Mouse (Mus musculus): Measurements from ENCODE around the gene Runx1. TPM values are rescaled to one million over a fixed set of nuclear protein-coding genes. Genes with fewer than 3 reads are reported as not detected.

The Runx1 gene
- polyA plus RNA-seq, 1 experiment = 0.83 TPM

DNA sequence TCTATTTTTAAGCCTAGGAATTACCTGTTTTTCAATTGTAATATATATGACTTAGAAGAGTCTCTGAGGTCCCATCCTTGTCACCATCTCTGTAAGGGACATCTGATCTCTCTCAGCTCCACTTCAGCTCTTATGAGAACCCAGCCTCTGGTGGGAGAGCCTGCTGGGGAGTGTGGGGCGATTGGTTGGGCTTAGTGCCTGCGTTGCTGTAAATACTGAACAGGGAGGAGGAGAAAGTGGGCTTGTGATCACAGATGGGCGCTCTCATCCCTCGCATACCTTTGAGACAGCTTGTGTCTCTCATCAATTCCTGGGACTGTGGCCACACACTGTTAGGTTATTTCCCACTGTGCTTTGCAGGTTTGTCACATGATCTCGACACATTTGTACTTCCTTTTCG, 35.3 kb downstream of the Runx1 start:
- Histone ChIP-seq H3K4me3 (ENCODE audit: insufficient read depth, low read depth, low read length) (no peak overlapping the region), H3K27ac (replicated peaks; ENCODE audit: low read depth, low read length) (no peak overlapping the region), H3K4me1 (ENCODE audit: control insufficient read depth, insufficient read depth, insufficient read length, low read length) (no peaks in the 10 kb centered on the region)

DNA sequence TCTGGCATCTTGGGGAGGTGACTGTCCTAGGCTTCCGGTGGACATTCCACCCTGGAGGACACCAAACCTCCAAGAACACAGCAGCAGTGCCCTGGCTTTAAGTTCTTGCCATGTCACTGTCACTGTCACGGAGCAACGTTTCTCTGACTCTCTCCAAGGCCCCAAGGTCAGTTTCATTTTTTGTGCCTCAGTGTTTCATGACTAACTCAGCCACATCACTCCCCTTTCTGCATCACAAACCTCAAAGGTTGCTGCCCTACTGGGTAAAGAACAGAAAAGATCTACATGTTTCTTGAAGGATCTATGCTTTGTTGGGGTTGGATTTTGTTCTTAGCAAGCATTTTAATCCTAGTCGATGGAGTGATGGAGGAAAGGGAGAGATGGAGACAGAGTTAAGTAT, 36.1 kb downstream of the Runx1 start:
- H3K4me3 ChIP-seq (ENCODE audit: insufficient read depth, low read depth, low read length) = no peak overlapping the region
- H3K27ac ChIP-seq (replicated peaks; ENCODE audit: low read depth, low read length) = no peak overlapping the region
- no peaks in the 10 kb centered on the region for H3K4me1 ChIP-seq (ENCODE audit: control insufficient read depth, insufficient read depth, insufficient read length, low read length)

DNA sequence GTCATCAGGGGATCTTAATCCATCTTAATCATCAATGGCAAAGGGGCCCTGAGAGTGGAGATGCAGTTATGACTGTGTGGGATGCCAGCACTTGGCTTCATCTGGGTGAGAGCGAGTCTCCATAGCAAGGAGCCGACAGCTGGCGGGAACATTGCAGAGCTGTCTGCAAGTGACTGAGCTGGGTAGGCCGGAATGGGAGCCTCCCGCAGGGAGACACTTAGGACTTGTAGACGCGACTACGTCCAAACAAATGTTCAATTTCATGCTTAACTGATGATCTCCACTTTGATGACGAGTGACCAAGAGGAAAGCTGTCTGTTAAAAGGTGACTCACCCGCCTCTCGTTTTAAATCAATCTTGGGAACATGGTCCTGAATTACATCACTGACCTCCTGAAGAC, 37.5 kb downstream of the Runx1 start:
- peaks cover 7% of the 10 kb centered on the region for H3K4me1 ChIP-seq (ENCODE audit: control insufficient read depth, insufficient read depth, insufficient read length, low read length)
- H3K27ac ChIP-seq (replicated peaks; ENCODE audit: low read depth, low read length) = no peak overlapping the region
- no peak overlapping the region for H3K4me3 ChIP-seq (ENCODE audit: insufficient read depth, low read depth, low read length)

DNA sequence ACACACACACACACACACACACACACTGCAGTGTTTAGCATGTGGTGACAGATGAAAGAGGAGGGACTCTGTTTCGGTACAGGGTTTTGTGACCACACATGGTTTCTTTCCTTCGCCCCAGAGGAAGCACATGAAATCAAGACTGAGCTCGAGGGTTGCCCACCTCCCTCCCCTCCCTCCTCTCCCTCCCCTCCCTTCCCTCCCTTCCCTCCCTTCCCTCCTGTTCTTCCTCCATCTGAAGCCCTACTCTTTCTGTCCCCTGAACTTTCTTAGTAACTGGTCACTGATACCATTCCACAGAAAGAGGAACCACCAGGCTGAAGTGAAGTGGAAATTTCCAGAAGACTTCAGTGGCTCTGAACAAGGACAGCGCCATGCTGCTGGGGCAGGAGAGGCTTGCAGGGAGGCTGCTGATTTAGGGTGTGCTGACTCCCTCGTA, 39.0 kb downstream of the Runx1 start:
- no peak overlapping the region for H3K4me3 ChIP-seq (ENCODE audit: insufficient read depth, low read depth, low read length)
- no peak overlapping the region for H3K27ac ChIP-seq (replicated peaks; ENCODE audit: low read depth, low read length)
- peaks cover 12% of the 10 kb centered on the region for H3K4me1 ChIP-seq (ENCODE audit: control insufficient read depth, insufficient read depth, insufficient read length, low read length)

DNA sequence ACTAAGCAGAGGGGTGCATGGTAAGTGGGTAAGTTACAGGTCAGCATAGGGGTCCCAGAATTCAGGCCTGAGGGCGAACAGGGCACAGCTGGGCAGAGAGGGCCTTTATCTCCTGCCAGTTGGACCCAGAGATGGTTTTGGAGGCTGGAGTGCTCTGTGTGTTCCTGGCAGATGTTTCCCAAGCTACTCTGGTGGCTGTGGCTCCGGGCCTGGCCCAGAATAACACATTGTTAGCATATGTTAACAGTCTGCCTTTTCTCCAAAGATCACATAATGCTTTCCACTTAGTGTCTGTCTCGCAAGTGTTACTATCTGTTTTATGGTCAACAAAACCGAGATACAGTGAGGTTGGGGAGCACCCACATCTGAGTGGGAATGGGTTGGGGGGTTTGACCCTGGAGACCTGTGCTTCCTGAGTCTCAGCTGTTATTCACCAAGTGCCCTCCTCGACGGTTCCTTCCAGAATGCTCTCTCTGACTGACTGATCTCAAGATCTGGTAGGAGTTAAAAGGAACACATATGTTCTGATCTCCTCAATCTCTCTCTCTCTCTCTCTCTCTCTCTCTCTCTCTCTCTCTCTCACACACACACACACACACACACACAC, 39.6 kb downstream of the Runx1 start:
- Histone ChIP-seq H3K4me3 (ENCODE audit: insufficient read depth, low read depth, low read length) (no peak overlapping the region), H3K27ac (replicated peaks; ENCODE audit: low read depth, low read length) (no peak overlapping the region), H3K4me1 (ENCODE audit: control insufficient read depth, insufficient read depth, insufficient read length, low read length) (peaks cover 12% of the 10 kb centered on the region)

DNA sequence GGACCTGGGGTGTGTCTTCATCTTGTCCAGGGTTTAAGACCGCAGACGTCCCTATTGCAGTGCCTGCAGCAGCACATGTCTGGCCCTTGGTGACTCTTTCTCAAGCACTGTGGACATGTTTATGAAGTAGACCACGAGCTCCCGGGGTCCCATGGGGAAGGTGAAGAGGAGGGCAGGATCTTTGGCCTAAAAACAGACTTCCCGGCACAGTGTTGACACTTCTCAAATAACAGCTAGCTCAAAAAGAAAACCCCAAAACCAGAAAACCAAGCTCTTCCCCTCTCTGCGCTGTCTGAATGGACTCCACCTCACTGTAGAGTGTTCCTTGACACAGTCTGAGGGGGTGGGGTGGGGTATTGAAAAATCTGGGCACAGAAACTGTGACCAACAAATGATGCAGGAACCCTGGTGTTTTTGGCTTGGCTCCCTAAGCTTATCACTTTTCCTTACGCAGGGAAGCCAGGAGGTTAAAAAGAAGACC, 42.3 kb downstream of the Runx1 start:
- Histone ChIP-seq H3K4me1 (ENCODE audit: control insufficient read depth, insufficient read depth, insufficient read length, low read length) (peaks cover 12% of the 10 kb centered on the region), H3K4me3 (ENCODE audit: insufficient read depth, low read depth, low read length) (no peak overlapping the region), H3K27ac (replicated peaks; ENCODE audit: low read depth, low read length) (no peak overlapping the region)

DNA sequence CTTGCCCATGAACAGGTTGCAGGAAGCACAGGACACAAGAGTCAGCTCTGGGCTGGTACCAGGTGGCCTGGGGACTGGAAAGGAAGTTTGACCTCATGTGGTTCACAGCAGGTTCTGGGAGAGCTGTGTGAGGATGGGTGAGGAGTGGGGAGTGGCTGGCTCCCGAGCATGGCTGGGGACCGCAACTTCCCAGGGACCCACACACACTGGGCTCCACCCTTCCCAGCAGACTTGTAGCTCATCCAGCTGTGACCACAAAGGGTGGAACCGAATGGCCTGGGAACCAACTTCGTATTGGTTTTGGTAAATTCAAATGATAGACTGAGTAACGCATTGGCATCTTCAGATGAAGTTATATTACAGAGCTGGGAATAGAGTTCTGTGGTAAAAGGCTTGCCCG, 43.5 kb downstream of the Runx1 start:
- Histone ChIP-seq H3K27ac (replicated peaks; ENCODE audit: low read depth, low read length) (no peak overlapping the region), H3K4me3 (ENCODE audit: insufficient read depth, low read depth, low read length) (no peak overlapping the region), H3K4me1 (ENCODE audit: control insufficient read depth, insufficient read depth, insufficient read length, low read length) (peaks cover 12% of the 10 kb centered on the region)

DNA sequence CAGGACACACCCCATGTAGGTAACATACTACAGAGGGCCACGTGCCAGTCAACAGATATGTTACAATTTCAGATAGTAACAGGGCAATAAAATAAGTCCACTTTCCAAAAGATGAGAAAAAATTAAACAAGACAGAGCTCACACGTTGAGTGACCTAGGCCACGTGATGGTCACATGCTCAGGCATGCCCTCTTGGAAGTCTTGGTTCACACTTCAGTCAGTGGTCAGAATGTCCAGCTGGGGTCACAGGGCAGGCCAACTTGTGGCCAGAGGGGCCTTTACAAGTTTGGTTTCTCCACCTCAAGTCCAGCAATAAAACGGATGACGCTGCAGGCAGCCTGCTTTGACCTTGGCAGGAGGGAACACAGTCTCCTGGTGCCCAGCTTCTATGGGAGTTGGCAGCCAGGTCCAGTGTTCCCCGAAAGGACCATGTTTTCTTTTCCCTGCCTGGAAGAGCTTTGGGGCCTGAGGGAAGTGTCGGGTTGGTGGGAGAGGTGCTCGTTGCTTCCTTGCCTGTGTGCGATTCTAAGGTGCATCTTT, 46.0 kb downstream of the Runx1 start:
- Histone ChIP-seq H3K4me3 (ENCODE audit: insufficient read depth, low read depth, low read length) (no peak overlapping the region), H3K4me1 (ENCODE audit: control insufficient read depth, insufficient read depth, insufficient read length, low read length) (peaks cover 12% of the 10 kb centered on the region), H3K27ac (replicated peaks; ENCODE audit: low read depth, low read length) (no peak overlapping the region)

DNA sequence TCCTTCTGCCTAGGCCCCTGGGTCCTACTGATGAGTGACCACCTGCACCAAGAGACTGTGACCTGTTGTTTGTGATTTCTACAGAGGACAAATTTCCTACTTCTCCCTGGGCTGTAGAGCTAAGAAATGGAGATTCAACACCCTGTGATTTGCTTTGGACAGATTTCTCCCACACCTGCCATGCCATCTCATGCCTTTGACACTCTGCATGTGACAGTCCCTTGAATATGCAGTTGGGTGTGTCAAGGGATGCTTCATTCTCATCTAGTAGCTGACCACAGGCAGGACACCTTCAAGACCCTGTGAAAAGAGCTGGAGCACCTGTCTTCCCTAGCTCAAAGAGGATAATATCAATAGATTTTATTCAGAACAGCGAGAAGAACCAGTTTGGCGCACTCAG, 46.8 kb downstream of the Runx1 start:
- no peak overlapping the region for H3K4me3 ChIP-seq (ENCODE audit: insufficient read depth, low read depth, low read length)
- H3K27ac ChIP-seq (replicated peaks; ENCODE audit: low read depth, low read length) = no peak overlapping the region
- H3K4me1 ChIP-seq (ENCODE audit: control insufficient read depth, insufficient read depth, insufficient read length, low read length) = peaks cover 10% of the 10 kb centered on the region

DNA sequence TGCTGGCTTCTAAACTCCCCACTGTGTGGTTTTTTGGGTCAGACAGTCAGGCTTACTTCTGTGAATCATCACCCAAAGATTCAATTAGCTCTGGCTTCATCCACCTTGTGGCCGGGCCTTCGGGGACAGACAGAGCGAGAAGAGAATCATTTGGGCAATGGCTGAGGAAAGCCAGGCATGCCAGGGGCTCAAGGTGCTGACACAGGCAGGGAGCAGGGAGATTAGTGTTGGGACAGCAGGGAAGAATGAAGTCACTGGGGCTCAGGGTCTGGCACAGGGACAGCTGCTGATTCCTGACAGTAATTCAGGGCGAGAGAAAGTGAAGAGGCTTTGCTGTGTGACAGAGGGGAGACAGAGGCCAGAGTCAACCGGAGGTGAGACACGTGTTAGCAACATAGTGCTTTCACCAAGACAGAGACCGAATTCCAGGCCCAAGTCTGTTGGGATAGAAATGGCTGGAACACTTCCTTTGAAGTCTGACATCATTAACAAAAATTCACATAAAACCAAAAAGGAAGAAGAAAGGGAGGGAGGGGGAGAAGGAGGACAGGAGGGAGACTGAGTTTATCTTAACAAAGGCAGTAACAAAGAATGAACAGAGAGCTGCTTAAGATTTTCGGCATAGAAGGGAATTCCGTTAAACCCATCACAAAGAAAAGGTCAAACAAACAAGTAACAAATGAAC, 47.7 kb downstream of the Runx1 start:
- H3K4me1 ChIP-seq (ENCODE audit: control insufficient read depth, insufficient read depth, insufficient read length, low read length) = peaks cover 3% of the 10 kb centered on the region
- no peak overlapping the region for H3K27ac ChIP-seq (replicated peaks; ENCODE audit: low read depth, low read length)
- H3K4me3 ChIP-seq (ENCODE audit: insufficient read depth, low read depth, low read length) = no peak overlapping the region

DNA sequence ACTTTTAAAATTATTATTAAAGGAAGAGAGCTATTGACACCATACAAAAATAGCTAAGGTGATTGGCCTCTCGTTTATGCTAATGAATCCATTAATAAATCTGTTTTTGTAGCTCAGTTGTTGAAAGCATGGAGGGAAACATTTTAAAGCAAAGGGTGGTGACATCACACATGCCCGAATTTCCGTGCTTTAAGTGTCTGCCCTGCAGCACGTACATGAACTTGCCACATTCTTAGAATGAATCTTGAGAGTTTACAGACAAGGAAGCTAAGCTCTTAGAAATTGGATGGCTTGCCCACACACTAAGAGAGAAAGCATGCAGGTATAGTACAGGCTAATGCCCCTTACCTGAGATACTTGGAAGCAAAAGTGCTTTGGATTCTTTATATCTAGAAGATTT, 58.1 kb downstream of the Runx1 start:
- Histone ChIP-seq H3K4me1 (ENCODE audit: control insufficient read depth, insufficient read depth, insufficient read length, low read length) (no peaks in the 10 kb centered on the region), H3K4me3 (ENCODE audit: insufficient read depth, low read depth, low read length) (no peak overlapping the region), H3K27ac (replicated peaks; ENCODE audit: low read depth, low read length) (no peak overlapping the region)

DNA sequence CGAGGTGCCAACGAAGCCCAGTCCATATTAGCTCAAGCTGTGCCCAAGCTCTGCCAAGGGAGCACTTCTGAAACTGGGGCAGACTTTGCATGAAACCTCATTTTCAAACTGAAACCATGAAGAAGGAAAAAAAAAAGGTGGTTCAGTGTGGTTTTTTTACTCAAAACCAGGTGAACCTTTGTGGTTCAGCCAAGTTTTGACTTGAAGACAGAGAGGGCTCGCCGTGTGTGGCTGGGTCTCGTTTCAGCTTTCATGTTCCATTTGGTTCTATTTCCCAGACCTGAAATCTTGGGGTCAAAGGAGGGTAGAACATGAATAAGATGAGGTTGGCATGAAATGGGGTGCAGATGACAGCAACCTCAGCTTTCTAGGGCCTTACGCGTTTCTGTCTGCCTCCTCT, 58.5 kb downstream of the Runx1 start:
- no peaks in the 10 kb centered on the region for H3K4me1 ChIP-seq (ENCODE audit: control insufficient read depth, insufficient read depth, insufficient read length, low read length)
- H3K27ac ChIP-seq (replicated peaks; ENCODE audit: low read depth, low read length) = no peak overlapping the region
- no peak overlapping the region for H3K4me3 ChIP-seq (ENCODE audit: insufficient read depth, low read depth, low read length)

DNA sequence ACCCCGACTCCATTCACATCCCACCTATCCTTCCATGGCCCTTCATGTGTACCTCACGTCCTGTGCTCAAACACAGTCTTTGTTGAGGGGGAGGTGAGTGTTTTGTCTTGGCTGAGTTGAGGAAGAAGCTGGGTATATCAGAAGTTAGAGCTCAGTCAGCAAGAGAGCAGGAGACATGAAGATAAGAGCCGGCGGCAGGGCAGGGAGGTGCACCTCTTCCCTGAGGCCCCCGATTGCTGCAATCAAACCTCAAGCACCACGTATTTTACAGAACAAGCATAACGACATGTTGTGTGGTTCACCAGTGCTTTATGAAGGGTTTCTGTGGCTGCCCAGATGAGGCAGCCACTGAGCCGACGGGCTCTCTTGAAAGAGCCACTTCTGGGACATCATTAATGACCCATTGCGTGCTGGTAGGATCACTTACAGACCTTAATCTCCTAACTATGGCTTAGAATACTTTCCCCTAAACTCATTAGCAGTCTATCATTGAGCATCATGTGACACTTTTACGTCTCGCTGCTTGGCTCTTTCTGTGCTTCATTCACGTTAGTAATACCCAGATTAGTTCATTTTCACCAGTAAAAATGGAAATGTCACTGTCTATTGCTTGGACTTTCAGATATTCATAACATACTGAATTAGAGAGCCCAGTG, 61.1 kb downstream of the Runx1 start:
- H3K4me1 ChIP-seq (ENCODE audit: control insufficient read depth, insufficient read depth, insufficient read length, low read length) = no peaks in the 10 kb centered on the region
- no peak overlapping the region for H3K27ac ChIP-seq (replicated peaks; ENCODE audit: low read depth, low read length)
- H3K4me3 ChIP-seq (ENCODE audit: insufficient read depth, low read depth, low read length) = no peak overlapping the region

DNA sequence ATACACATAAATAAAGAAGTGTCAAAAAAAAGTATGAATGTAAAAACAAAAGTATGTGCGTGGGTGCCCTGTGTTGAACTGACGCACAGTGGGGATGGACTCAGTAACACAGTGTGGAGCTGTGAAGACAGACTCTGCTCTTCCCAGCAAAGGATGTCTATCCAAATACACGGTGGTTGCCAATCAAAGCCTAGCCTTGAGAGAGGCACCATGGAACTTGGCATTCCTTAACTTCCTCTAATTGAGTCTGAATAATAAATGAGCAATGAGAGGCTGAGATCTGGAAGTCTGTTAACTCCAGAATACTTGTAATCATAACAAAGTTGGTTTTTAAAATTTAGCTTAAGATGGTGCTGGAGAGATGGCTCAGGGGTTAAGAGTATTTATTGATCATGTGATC, 62.3 kb downstream of the Runx1 start:
- no peaks in the 10 kb centered on the region for H3K4me1 ChIP-seq (ENCODE audit: control insufficient read depth, insufficient read depth, insufficient read length, low read length)
- no peak overlapping the region for H3K4me3 ChIP-seq (ENCODE audit: insufficient read depth, low read depth, low read length)
- no peak overlapping the region for H3K27ac ChIP-seq (replicated peaks; ENCODE audit: low read depth, low read length)

DNA sequence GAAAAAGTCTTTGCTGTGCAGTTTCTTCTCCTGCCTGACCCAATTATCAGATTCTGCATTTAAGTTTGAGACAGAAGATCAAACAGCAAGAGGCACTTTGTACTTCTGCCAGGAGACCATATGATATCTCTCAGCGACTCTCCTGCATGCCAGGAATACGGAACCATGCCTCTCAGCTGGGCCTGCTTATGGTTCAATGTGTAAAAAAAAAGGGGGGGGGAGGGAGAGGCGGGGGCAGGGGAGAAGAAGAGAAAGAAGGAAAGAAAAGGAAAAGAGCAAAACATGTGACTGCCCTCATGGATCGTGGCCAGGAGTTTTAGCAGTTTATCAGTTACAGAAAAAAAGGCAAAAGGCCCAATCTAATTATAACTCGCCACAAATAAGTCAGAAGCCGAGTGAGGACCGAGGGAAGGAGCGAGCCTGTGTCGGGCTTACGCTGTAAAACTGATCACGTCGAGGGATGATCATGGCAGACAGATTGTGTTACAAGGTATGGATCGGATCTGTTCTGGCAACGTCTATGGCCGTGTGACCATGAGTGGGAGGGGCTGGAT, 63.9 kb downstream of the Runx1 start:
- no peak overlapping the region for H3K27ac ChIP-seq (replicated peaks; ENCODE audit: low read depth, low read length)
- H3K4me3 ChIP-seq (ENCODE audit: insufficient read depth, low read depth, low read length) = no peak overlapping the region
- H3K4me1 ChIP-seq (ENCODE audit: control insufficient read depth, insufficient read depth, insufficient read length, low read length) = no peaks in the 10 kb centered on the region

All from brown adipose tissue, adult 24 weeks (tissue).